Mouse (Mus musculus) retina, adult 2 months (tissue): ENCODE data around the gene Lta.
A peak's percentile ranks its signal among the peaks of the same experiment; 100 is the strongest.

Source experiments
- DNase-seq: peaks from one replicate; pipeline ENCODE4 v3.0.0-alpha.2; 2012; ENCODE audit warnings: low read depth, low spot score

The Lta gene

DNA sequence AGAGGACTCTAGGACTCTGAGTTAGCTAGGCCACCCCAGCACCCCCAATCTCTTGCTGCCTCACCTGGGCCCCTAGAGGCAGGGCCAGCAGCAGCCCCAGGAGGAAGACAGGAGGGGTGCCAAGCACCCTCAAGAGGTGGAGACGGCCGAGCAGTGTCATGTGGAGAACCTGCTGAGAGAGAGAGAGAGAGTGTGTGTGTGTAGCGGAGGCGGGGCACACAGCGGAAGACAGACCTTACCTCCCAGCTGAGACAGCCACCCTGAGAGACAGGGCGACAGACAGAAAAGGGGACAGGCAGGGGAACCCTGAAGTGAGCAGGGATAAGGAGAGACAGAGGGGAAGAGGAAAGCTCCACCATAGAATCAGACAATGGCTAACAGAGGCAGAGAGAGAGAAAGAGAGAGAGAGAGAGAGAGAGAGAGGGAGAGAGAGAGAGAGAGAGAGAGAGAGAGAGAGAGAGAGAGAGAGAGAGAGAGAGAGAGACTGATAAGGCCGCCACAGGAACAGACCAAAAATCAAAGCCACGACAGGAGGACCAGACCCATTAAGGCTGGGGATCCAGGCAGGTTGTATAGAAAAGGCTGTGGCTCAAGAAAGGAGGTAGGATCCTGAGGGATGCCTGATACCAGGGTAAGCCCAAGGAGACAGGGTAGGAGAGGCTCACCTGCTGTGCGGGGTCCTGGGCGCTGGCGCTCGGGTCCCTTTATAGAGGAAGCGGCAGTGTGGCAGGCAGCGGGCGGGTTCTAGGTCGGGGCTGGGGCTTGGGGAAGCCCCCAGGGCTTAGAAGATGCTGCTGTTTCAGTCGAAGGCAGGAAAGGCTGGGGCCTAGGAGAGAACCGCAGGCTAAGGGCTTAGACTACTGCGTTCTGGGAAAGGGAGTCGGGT, at the start of gene Lta:
Gene Lta, minus strand, starts transcription at position 858 of the 886 bp plus-strand sequence.
- DNase-seq: no peak

DNA sequence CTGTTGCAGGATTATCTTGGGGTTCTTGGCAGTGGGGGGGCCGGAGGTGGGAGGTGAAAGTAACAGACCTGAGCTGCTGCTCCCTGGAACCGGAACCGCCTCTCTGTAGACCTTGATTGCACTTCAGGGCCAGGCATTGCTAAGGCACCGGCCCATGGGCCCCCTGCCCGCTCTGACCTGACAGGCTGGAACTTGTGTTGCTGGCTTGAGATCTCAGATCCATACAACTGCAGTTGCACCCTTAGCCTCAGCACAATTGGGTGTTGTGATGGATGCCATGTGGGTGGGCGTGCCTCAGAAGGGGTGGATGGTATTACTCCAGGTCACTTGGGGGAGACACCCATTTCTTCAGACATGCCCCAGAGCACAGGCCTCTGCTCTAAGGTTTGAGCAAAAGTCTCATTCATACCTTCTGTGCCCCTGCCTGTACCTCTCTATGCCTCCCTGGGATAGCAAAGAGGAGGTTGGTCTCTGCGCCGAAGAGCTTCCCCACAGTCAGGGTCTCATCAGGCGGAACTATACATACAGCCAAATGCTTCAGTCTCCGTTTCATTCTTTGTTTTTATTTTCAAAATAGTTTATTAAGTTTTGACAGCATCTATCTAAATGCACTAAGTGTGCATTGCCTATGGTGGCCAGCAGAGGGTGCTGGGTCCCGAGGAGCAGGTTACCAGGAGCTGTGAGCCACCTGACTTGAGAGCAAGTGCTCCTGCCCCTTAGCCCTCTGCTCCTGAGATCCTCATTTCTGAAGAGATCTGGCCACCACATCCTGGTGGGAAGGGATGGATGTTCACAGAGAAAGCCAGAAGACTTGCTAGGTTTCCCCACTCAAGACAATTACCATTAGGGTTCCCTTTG, 49.3 kb upstream of the Lta start:
- no peak for DNase-seq

DNA sequence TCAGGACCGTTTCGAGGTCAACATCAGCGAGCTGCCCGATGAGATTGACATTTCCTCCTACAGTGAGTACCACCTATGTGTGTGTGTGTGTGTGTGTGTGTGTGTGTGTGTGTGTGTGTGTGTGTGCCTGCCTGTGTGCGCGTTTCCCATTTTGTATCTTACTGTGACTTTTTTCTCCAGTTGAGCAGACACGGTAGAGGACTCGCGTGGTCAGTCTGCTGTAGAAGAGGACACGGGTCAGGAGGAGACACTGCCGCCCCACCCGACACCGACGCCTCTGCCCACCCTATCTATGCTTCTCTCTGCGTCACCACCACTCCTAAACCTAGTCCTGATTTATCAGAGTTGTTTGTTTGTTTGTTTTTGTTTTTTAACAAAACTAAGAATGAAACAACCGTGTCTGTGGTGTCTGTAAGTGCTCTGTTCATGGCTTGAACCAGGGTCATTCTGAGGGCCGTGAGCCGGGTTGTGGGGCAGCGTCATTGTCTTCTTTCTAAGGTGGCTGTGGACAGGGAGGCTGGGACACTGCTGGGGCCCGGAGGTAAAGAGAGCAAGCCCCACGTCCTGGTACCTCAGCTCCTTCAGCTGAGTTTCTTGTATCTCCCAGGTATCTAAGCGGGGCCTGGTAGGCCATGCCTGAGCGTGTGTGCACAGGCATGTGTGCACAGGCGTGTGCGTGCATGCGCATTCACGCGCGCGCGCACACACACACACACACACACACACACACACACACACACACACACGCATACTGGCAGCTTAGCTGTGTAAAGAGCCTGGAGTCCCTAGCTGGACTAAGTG, 48.3 kb upstream of the Lta start:
- DNase-seq: no peak

DNA sequence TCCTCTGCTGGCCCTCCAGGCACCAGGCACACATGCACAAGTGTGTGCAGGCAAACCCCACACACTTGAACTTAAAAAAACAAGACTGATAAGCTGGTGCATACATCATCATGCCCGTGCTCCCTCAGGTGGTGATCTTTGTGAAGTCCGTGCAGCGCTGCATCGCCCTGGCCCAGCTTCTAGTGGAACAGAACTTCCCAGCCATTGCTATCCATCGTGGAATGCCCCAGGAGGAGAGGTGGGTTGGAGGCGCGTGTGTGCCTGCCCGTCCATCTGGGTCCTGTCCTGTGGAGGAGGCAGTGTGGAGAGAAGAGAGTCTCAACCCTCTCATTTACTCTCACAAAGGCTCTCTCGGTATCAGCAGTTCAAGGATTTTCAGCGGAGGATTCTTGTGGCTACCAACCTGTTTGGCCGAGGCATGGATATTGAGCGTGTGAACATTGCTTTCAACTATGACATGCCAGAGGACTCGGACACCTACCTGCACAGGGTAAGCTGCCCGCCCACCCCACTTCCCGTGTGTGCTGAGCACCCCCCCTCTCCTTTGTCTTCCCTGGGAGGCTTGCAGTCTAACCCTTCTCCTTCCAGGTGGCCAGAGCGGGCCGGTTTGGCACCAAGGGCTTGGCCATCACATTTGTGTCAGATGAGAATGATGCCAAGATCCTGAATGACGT, 47.6 kb upstream of the Lta start:
- DNase-seq: no peak

DNA sequence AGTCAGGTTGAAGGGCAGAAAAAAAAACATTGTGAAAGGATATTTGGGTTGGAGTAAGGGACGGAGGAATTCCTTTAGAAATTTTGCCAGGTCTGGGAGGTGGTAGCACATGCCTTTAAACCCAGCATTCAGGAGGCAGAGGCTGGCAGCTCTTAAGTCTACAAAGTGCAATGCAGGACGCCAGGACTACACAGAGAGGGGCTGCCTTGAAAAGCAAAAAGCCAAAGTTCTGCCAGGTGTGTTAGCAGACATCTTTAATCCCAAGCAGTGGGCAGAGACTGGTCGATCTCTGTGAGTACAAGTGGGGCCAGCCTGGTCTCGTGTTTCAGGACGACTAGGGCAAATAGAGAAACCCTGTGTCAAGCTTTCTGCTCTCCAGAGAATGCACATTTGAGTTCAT, 46.8 kb upstream of the Lta start:
- no peak for DNase-seq

DNA sequence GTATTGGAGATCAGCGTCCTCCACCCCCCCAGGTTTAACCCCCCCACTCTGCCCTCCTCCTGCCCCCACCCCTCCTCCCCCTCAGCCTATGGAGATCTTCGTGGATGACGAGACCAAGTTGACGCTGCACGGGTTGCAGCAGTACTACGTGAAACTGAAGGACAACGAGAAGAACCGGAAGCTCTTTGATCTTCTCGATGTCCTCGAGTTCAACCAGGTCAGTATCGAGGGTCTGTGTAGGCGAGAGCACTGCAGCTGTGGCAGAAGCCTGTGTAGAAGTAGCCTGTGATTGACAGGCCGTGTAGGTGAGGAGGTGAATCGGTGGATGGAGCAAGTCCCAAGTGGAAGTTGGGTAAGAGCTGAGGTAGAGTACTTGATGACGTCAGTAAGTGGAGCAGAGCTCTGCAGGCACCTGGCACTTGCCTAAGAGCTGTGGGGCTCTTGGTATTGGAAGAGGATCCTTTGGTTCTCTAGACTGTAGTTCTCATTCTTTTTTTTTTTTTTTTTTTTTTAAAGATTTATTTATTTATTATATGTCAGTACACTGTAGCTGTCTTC, 46.1 kb upstream of the Lta start:
- no peak for DNase-seq

DNA sequence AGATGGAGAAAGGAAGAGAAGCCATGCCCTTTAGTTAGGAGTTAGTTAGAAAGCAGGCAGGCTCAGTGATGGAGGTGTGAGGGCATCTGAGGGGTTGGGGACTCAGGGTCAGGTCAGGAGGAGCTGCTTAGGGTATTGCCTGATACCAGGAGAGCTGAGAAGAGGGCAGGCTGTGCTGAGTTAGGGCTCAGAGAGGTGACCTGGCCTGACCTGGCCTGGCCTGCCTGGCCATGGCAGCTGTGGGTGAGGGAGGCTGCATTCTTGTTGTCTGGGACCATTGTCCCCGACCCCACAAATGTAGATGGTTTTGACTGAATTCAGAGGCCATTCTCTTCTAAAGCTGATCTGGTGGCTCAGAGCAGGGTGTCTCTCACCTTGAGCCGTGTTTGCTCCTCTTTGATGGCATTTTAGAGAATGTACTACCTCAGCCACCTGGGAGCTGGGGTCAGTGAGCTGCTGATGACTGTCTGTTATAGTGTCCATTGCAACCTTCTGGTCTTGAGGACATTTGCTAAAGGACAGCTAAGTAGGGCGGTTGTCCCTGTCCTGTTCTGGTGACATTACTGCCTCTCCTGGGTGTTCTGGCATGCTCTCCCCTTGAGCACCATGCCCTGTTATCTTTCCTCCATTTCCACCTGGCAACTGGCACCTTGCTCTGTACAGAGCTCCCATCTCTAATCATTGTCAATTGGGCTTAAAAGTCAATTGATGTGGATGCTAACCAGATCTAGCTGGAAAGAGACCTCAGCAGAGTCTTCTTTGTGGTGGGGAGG, 45.4 kb upstream of the Lta start:
- DNase-seq: no peak

DNA sequence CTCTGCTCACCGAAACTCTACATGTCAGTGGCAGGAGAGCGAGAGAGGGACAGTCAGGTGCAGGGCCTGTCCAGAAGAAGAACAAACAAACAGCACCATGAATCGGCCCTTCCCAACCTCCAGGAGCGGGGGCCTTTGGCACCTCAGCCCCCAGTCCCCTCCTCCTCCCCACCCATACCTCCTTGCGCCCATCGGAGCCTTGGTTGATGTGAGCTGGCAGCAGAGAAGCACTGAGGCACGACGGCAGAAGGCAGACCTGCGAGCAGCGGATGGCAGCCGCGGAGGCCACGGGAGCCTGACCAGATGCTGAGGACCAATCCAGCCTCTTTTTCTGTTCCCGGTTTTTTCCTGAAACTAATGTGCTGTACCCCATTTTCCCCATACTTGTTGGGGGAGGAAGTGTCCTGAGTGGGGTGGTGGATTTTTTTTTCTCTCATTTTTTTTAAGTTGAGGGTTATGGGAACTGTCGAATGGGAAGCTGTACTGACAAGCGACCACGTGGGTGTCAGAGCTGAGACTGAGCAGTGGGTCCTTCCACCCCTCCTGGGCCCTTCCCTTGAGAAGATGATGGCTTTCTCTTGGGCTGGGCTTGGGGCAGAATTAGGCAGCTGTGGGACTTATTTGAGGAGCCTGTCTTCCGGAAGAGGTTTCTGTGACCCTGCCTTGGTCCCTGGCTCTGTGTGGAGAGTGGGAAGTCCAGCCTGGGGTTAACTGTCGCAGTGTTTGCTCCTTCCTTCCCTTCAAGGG, 44.5 kb upstream of the Lta start:
- DNase-seq: no peak

DNA sequence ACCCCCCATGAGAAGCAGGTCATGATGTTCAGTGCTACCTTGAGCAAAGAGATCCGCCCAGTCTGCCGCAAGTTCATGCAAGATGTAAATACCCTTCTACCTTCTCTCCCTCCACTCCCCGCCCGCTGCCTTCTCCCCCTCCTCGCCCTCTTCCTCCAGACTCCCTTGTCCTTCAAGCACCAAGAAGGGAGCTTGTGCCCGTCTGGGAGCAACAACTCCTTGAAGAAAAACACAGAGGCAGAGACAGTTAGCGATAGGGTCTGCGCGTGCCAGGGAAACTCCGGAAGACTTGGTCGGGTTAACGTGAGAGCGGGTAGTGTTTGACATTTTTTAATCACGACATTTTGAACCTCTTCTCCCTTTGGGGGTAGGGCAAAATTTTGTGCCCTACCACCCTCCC, 43.8 kb upstream of the Lta start:
- no peak for DNase-seq

DNA sequence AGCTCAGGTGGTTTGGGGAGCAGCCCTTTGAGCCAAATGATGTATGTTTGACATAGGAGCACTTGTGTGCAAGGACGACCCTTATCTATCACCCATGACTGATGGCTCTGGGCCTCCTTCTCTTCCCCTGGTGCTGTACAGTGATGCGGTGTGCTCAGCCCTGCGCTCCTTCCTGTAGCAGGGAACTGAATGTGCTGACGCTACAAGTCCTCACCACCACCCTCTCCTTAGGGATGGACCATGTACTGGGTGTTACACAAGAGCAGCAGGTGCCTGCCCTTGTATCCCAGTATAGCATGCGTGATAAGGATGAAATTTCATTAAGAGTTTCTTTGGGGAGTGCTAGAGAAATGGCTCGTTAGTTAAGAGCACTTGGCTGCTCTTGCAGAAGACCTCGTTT, 42.0 kb upstream of the Lta start:
- DNase-seq: no peak

DNA sequence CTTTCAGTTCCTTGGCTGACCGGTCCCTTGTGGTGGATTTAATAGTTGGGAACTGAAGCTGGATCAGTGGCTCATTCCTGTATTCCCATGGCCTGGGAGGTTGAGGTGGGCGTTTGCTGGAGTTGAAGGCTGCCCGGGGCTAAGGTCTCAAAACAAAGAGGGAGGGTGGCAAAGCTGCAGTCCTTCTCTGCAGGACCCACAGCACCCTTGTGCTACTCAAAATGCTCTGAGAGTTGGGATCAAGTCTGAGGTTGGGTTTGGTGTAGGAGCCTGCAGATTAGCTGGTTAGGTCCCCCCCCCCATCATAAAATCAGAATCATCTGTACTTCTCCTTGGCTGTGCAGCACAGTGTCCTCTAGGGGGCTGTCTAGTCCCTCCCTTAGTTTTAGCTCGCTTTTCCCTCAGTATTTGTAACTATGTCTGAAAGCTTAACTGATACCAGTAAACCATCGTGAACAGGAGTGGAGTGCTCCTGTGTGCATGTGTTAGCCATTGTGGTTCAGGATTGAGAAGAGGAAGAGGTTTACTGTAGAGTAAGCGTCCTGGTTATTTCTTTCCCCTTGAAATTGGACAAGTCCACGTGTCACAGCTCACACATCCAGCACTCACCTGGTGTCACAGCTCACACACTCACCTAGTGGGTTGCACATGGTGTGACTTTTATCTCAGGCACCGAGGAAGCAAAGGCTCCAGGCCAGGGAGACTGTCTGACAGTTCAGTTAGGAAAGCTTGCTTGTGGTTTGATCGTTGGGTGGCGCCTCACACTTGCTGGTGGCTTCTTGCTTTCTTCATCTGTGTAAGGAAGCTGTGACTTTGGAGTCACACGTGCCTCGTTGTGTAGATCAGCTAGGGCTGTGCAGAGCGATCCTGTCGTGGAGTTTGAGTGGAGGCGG, 40.8 kb upstream of the Lta start:
- no peak for DNase-seq

DNA sequence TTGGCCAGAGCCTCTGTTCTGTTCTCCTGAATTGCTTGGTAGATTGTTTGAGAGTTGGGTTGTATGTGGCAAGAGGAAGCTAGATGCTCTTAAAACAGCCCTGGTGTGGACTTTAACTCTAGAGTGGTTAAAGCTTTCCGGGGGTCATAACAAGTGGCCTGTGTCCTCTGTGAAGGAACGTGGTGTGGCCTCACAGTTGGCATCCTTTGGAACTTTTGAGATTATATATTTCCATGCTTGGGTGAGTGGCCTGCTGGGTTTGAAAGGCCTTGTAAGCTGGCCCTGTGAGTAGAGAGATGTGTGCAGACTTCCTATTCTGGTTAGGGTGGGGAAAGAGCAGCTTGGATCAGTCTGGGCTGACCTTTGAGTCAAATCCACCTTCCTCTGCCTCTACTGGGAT, 39.8 kb upstream of the Lta start:
- no peak for DNase-seq

DNA sequence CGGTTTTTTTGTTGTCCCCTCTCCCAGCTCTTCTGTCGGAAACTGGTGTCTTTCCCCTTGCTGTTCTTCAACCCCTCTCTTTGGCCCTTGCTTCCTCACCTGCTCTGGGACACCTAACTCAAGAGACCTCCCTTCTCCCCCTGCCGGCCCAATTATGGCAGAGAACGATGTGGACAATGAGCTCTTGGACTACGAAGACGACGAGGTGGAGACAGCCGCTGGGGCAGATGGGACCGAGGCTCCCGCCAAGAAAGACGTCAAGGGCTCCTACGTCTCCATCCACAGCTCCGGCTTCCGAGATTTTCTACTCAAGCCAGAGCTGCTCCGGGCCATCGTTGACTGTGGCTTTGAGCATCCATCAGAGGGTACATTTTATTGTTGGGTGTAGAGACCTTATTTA, 37.9 kb upstream of the Lta start:
- no peak for DNase-seq

DNA sequence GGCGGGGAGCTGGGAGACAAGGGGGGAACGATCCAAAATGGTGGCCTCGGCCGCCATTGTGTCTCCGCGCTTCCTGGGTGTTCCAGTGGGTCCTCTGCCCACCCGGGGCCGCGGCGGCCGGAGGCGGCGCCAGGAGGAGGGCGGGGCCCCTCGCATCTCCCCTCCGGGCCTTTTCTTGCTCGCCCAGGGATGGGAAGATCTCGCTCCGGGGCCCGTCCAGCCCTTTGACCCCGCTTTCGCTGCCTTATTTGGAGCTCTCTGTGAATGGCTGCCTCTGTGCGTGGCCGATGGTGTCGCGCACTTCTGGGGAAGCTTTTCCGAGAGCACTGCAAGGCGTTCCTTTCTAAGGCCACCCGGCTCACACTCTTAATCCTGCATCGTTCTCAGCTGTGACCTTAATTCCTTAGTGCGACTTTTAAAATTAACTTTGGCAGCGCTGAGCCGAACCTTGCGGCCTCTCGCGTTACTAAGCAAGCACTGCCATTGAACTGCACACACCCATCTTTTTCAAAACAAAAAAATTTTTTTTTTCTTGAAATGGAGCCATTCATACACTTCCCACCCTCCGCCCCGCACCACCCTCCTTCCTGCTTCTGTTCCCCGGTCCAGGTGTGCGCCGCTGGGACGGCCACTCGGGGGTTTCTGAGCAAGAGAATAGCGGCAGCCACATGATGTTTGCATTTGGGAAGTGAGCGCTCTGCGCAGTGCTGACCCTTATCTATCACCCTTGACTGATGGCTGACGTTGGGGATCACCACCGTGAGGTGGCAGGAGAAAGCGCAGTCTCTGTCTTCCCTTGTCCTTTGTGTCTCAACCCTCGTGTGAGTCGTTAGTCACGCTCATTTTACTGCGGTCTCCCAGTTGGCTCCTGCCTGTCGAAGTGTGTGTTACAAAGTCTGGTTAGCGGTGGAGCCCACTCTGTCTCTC, 37.1 kb upstream of the Lta start:
- DNase-seq: peak; percentile 72

DNA sequence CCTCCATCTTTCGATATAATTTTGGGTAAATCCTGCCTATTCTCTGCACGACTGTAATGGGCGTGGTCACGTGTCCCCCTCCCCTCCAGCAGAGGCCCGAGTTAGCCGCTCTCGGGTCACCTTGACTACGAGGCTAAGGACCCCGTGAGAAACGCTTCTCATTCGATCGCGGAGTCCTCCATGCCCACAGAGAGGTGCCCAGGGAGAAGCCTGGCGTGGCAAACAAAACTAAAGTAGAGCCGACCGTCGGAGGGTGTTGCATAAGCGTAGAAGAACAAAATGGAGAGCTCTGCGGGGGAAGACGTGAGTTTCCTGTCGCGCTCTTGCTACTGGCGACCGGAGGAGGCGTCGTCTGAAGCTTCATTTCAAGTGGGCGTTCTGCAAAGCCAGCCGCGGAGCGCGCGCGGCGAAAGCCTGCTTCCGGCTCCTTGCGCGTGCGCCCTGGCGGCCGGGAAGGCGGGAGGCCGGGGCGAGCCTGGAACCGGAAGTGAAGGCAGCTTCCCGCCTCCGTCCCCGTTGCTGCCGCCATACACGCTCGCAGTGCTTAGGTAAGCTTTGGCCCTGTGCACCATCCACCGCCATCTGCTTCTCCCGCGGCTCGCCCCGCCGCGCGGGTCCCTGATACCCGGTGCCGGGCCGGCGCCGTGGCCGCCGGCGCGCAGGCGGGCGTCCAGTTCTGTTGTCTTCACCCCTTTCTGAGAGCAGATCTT, 36.3 kb upstream of the Lta start, which contains the start of gene Ddx39b:
Gene Ddx39b, plus strand, starts transcription at position 442 of the 710 bp plus-strand sequence.
- DNase-seq: peak; percentile 92

DNA sequence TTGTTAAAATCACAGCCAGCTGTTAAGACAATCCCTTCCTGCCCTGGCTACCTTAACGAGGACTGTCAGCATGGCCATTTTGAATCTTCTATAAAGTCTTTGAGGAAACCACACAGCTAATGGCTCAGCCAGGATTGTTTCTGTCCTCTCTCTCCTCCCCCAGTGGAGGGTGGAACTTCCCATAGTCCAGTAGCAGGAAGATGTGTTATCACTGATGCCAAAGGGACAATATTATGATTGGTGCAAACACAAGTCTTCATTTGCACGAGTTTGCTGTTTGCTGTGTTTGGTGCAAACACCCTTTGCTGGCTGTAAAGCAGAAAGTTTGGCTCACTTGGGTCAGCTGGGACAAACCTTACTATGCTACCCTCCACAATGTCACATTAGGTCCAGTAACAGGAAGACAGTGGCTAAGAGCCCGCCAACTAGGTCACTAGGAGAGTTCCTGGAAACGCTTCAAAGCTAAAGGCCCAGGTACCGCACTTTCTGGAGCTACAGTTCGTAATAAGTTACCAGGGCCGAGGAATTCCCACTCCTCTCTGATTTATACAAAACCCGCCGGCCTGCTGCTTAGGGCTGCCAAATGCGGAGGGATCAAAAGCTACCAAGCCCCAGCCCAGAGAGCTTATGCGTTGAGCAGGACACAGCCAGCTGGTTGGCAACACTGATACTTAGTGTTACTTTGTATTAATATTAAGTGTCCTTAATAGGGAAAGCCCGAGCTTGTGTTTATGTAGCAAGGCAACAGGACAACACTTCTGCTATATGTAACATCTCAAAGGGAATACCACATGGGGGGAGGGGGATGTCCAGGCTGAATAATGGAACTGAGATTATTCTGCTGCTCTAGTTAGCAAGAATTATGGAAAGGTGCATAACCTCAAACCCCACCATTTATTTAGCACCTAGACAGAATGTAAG, 35.5 kb upstream of the Lta start:
- DNase-seq: no peak
